Mouse (Mus musculus): ENCODE results near the gene Msrb3.

The Msrb3 gene

DNA sequence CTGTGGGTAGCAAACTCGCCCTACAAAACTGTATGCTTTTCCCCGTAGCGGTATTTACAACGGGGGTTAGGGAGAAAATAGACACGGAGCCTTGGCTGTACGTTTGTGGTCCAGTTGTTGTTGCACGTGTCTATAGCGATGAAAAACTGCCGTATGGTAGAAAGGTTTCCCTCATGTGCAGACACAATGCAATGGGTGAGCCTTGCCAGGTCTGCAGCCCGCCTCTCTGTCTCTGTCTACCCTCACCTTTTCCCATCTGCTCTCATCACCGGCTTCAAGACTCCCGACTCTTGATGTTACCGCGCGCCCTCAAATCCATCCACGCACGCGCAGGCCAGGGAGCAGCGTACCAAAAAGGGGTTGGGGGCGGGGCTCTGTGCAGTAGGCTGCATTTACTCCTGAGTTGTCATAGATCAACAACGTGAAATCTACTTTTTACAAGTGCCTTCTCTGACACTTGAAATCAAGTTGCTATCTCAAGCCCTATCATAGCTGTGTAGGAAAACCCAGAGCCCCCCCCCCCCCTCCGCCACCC, 29.6 kb downstream of the Msrb3 start:
- DNase-seq (ENCODE audit: extremely low spot score, low spot score) = no peak

DNA sequence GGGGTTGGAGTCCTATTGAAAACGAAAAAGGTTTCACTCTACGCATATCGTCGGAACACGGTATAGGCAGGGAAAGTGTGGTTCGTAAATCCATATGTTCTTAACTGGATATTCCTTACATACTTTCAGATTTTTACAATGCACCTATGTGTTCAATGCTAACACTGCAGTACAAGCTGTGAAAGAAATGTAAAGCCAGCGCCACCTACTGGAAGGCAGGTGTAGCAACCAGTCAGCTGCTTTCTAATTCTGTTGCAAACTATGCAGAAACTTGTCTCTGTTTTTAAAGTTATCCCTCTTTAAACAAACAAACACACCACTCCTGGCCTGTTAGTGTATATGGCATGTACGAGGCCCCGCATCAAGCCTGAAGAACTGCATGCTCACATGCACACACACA, 34.5 kb downstream of the Msrb3 start:
- DNase-seq (ENCODE audit: extremely low spot score, low spot score) = peak; percentile 62

DNA sequence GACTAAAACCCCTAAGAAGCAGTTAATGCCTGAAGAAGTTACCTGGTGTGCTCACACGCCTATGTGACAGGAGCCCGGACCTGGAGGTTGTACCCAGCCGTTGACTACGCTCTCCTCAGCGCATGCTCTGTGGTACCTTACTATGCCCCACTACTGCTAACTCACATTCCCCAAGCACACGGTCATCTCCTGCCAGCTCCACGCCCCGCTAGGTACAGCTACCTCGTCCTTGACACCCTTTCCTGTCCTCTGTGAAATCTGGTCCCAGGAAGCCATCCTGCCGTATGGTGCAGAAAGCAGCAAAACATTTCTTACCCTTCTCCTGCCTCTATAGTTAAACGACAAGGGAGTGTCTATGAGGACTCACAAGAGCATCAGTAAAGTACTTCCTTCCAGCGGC, 37.2 kb downstream of the Msrb3 start:
- DNase-seq (ENCODE audit: extremely low spot score, low spot score) = no peak

DNA sequence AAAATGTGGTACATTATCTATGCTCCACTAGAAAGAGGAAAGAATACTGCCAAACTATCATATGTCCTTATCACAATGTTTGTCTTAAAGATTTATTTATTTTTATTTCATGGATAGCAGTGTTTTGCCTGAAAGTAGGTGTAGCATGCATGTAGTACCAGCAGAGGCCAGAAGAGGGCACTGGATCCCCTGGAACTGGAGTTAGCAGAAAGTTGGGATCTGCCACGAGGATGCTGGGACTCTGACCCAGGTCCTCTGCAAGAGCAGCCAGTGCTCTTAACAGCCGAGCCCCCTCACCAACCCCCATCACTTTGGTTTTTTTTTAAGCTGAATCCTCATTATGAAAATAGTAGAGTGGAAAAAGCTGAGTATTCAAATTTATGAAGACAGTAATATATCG, 37.7 kb downstream of the Msrb3 start:
- DNase-seq (ENCODE audit: extremely low spot score, low spot score) = no peak

DNA sequence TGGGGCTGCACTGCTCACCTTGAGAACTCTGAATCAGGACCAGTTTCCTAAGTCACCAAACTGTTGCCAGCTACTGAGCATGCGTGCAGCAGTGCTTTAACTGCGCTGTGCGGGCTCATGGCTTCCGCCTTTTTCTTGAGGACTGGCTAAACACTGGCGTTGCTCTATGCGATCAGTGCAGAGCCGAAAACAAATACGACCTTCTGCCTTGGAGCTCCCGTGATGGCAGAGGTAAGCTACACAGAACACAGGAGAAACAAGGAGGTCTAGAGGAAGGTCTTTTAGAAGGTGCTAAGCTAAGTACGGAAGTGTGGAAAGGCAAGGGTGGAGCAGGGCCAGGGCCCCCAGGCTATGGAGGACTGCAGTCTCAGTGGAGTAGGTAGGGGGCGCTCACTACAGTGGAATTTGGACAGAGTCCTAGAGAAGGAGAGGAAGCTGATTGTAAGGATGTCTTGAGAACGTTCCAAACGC, 41.3 kb downstream of the Msrb3 start:
- peak; percentile 73 for DNase-seq (ENCODE audit: extremely low spot score, low spot score)

DNA sequence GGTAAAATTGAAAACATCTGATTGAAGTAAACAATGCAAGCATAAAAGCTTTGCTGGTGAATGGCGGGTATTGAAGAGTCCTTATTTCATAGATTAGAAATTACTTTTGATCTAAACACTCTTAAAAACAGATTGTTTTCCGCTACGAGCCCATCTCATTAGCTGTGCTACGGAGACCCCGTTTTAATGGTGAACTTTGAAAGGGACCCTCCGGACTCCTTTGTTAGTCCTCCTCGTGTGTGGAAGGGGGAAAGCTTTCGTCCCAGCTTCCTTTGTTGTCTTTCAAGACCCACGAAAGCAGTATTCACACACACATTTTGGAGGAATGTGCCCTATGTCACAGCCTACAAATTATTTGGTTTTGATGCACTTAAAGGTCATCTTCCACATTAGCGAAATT, 44.6 kb downstream of the Msrb3 start:
- no peak for DNase-seq (ENCODE audit: extremely low spot score, low spot score)

DNA sequence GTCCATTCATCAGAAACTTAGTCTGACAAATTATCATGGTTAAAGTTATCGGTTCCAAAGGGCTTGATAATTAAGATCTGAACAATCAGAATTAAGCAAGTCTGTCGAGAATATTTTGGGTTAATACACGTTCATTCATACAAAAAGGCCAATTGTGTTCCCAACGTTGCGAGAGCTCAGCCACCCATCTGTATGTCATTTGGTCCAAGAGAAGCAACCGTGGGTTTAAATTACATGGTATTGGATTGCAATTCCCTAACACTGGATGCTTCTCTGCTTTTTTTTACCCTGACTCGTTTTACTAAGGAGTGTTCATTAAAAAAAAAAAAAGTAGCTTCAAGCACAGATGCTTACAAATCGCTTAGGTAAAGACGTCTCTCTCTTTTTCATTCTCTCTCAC, 45.1 kb downstream of the Msrb3 start:
- no peak for DNase-seq (ENCODE audit: extremely low spot score, low spot score)

DNA sequence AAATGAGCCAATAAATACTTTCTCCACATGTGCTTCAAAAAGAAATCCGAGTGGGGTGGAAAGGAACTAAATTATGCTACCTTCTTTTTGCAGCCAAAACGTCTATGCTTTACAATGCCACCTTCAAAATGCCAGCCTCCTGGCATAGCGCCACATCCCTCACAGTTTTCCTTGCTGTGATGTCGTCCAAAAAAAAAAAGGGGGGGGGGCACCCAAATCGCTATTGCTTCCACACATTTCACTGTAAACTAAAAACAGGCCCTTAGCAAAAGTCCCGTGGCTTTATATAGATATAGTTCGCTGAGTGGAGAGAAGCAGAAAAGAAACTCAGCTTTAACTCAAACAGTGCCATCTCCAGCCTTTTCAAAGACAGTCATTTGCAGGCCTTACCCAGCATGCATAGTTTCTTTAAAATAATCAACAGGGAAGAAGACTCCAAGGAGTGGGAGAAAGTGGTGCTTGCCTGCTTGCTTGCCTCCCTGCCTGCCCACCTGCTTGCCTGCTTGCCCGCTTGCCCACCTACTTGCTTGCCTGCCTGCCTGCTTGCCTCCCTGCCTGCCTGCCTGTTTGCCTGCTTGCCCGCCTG, 47.6 kb downstream of the Msrb3 start:
- no peak for DNase-seq (ENCODE audit: extremely low spot score, low spot score)

DNA sequence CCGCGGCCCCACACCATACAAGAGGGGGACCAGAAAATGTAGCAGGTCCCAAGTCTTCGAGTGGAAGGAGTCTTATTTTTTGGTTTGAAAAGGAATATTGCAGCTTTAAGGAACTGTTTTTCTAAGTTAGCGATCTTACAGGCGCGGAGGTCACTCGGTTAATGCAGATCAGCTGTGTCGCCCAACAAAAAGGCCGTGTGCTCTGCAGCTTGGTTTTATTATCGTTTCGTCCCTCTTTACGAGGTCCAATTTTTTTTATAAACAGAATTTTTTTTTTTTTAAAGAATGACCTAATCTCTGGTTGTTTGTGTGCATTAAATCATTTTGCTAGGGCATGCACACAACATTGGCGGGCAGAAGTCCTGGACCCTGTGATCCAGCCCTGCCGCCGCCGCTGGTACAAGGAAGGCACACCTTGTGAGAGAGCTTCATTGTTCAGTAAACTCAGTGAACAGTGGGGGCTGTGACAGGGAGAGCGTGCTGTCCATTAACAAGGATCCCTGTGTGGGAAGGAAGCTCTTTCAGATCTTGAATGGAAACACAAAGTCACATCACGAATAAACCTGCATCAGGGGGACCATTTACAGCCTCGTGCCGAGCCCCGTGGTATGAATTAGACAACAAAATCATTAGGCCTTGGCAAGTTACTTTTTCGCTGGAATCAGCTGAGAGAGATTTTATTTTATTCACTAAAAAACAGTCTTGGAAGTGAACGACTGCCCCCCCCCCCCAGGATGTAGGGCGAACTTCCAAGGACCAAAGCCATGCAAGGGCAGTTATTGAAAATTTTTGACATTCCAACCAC, 48.3 kb downstream of the Msrb3 start:
- DNase-seq (ENCODE audit: extremely low spot score, low spot score) = peak; percentile 36

DNA sequence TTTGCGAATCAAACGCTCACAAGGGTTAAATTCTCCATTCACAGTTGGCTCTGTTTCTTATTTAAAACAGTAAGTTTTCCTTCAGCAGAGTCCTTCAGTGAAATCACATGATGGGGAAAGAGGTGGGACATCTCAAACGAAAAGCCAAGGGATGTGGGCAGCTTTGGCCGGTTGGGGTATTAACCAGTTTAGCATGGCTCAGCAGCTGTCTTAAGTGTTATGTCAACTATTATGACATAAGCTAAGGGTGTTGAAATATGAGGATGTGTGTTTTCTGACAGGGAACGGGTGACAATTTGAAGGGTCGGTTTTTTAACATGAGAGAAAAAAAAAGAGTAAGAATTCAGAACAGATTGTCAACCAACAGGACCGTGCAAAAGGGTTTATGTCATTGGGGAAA, 50.2 kb downstream of the Msrb3 start:
- DNase-seq (ENCODE audit: extremely low spot score, low spot score) = no peak

DNA sequence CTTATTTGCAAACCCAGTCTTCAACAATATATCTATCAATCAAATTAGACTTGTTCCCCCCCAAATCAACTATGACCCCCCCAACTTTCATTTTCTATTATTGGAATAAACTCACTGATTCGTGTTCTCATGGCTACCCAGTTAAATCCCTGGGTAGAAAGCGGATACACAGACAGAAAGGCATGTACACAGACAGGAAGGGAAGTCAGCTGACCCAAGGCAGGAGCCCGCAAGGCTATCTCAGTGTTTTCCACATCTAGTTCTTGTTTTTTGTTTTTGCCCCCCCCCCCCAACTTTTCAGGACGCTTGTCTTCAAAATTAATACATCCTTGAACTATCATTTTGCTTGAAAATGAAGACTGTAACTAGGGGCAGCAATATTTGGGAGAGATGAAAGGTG, 51.1 kb downstream of the Msrb3 start:
- DNase-seq (ENCODE audit: extremely low spot score, low spot score) = no peak

DNA sequence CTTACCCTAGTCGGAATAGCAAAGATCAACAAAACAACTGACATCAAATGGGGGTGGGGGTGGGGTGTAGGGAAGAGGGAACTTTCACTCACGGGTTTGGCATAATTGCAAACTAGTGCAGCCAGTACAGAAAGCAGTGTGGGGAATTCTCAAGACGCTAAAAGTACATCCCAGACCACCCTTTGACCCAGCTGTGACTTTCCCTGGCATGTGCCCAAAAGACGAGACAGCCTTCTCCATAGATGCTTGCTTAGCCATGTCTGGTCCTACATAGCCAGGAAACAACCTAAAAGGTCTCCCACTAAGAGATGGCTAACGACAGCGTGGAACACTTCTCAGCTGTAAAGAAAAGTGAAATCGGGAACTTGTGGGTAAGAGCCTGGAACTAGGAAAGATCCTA, 58.9 kb downstream of the Msrb3 start:
- no peak for DNase-seq (ENCODE audit: extremely low spot score, low spot score)

DNA sequence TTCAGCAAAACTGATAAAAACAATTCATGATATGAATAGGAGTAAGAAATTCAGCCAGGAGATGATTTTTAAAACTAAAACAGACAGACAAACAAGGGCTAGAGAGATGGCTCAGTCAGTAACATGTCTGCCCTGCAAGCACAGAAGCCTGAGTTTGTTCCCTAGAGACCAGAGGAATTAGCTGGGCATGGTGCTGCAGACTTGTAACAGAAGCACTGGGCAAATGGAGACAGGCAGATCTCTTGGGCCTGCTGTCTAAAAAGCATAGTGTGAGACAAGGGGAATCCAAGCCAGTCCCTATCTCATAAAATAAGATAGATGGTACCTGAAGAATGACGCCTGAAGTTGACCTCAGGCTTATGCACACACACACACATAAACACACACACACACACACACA, 64.4 kb downstream of the Msrb3 start:
- DNase-seq (ENCODE audit: extremely low spot score, low spot score) = no peak

DNA sequence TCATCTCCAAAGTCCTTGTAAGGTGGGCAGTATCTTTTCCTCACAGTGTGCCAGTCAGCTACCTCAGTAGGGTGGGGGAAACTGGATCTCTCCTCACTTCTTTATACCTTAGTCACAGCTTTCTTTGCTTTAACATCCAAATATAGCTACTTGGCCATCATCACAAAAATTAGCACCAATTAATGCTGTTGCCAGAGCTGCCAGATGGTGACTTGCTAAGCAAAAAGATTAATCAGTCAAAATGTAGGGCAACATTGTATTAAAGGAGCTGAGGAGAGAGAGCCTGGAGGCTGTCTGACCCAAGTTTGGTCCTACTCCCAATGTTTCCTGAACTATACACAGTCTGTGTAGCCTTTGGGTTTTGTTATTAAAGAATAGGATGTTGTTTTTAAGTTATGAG, 65.1 kb downstream of the Msrb3 start:
- no peak for DNase-seq (ENCODE audit: extremely low spot score, low spot score)

DNA sequence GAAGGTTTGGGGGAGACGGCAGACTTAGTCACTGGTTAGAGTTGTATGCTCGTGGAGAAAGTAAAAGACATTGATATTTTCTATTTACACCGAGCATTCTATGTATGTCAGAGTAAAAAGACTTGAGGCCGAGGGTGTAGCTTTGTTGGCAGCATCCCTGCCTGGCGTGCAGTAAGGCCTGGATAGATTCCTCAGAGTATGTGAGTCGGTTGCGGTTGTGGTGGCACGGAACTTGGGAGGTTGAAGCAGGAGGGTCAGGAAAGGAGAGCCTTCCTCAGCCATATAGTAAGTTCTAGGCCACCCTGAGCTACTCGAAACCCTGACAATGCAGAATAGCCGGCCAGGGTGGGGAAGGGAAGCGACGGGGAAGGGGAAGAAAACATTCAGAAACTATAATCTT, 71.1 kb downstream of the Msrb3 start:
- no peak for DNase-seq (ENCODE audit: extremely low spot score, low spot score)

DNA sequence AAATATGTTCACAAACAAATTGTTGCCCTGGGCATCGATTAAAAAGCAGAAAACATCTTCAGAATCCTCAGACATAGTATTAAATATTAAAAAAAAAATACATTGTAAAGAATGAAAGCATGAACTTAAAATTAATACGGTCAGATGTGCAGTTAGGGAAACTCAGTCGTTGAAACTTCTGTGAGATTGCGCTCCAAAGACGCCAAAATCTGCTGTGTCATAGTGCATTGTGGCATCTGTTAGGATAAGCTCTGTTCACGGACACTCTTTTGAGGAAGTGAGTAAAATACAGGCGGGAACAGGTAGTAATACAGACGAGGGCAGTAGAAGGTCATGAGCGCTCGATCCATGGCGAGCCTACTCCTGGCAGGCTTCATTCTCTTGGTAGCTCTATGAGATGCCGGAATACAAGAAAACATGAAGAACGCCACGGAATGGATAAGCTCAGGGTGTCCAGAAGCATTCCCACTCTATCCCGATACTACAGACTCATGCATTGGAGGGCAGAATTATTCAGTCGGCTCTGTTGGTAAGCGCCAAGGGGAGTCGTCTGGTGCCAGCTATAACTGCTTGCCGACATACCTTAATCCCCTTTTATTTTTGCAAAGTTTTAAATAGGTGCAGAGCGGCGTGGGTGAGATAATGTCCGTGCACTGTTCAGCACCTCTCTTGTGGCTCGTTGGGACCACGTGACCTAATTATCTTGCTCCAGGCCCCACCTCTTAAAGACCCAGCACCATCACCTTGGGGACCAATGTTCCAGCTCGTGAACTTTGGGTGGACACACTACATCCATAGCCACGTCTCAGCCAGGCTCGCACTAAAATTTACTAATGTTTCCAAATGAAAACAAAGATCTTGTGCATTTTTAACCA, 71.9 kb downstream of the Msrb3 start:
- no peak for DNase-seq (ENCODE audit: extremely low spot score, low spot score)

DNA sequence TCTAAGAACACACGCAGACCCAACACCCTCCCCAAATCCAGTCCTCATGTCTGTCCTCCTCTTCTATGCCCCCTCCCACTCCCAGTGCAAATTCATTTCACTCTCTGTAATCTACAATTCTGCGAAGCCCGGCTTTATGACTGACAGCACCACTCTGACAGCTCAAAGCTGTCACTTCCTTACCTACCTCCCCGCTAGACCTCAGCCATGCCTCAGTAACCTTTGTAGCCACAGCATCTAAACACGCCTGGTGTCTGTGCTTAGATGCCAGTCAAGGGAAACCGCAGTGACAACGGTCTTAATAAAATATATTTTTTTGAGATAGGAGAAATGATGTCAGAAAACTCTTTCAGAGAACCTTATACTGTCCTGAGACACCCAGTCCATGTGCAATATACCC, 72.5 kb downstream of the Msrb3 start:
- no peak for DNase-seq (ENCODE audit: extremely low spot score, low spot score)

DNA sequence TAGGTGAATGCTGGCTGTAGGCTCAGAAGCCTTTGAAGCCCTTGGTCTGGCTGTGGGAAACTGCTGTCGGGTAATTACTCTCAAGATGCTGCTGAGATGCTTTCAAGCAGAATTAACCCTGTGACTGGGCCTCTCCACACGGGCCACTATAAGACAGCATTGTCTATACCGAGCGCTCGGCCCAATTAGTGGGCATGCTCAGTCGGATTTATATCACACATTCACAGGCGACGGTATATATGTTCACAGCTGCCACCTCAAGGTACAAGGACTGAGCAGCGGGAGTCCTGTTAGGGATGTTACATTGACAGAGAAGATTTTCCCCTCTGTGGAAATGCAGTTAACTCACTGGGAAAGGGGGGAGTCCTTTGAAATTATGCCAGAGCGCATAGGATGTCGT, 73.3 kb downstream of the Msrb3 start:
- DNase-seq (ENCODE audit: extremely low spot score, low spot score) = no peak

DNA sequence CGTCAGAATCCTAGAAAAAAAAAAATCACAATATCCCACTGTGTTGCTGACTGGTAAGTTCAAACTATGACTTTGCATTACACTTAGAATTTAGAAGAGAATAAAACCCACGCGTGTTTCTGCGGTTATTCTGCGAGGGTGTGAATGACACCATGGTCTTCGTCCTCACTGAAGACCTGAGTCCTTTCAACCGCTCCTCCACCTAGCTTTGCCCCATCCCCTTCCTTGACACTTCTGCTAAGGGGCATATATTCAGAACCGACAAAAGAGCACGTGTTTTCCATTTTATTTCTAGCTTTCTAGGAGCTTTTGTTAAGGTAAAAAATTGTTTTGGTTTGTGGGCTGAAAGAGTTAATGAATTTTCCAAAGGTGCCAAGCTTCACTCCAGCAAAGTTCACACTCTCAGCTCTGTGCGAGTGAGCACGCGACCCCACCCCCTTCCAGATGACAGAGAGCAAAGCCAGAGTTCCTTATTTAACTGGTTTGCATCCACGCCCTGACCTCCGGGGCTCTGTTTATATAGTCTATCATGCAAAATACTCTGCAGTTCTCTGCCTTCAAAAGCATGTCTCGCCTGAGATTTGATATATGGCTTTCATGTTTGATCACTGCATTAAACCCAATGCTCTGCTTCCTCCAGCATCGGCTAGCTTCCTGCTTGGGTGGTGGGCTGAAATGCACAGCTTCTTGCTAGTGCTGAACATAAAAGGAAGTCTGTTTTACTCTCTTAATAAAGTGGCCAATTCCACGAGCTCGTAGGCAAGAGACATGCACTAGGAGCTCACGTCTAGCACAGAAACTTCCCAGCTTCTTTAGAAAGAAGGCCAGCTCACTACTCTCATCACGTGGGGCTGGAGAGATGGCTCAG, 77.2 kb downstream of the Msrb3 start:
- peak; percentile 24 for DNase-seq (ENCODE audit: extremely low spot score, low spot score)

DNA sequence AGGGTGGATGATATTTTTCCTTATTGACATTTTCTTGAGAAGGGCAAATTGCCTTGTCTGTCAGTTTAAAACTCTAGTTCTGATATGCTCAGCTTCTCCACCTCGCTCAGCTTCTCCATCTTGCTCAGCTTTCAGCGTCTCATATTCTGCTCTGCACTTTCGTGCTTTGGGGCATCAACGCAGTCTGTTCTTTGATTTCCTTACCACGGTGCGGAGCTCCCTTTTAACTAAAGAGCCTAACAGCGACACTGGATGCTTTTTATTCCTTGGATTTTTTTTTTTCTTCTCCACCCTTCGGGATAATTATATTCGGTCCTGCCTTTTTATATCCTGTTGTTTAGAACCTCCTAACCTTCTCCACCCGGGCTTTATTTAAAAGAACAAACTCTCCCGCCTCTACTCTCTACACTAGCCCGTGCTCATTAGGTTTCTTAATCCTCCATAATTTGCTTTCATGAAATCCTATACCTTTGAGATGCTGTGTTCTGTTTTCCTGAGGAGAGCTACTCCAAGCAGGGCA, 78.1 kb downstream of the Msrb3 start:
- DNase-seq (ENCODE audit: extremely low spot score, low spot score) = no peak

DNA sequence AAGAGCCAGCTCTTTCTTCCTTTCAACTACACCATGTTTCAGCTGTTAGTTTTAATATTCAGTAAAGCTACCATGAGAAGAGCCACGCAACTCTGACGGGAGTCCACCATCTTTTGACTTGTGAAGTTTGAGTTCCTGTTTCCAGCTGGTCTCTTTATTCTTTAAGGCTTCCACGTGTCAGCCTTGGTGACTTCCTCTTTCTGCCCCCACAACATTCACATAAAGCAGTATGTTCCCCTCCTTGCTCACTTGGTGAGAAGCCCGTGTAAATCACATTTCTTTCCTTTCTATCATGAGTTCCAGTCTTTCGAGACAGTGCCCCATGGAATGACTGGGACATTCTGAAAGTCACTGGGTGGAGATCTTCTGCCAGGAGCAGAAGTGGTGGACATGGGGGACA, 83.6 kb downstream of the Msrb3 start:
- DNase-seq (ENCODE audit: extremely low spot score, low spot score) = no peak
